Mouse (Mus musculus) brain, embryonic 18.5 days (tissue): ENCODE measurements around the gene Dgkz.

ENCODE experiments used
- DNase-seq: peaks from one replicate; pipeline ENCODE4 v3.0.0-alpha.2; 2012; ENCODE audit warnings: low read depth, low spot score

Gene Dgkz

GRCm38 (mm10) chr2:91939303-91939935, 36.2 kb downstream of the Dgkz start:
- no peak for DNase-seq

GRCm38 (mm10) chr2:91936154-91936553, 39.5 kb downstream of the Dgkz start:
- DNase-seq: no peak

- DNase-seq: no peak
Measured at GRCm38 (mm10) chr2:91934826-91935525, 40.7 kb downstream of the Dgkz start.

GRCm38 (mm10) chr2:91934016-91934415, 41.6 kb downstream of the Dgkz start:
- no peak for DNase-seq

- no peak for DNase-seq
Measured at GRCm38 (mm10) chr2:91933471-91933870, 42.2 kb downstream of the Dgkz start.

GRCm38 (mm10) chr2:91932737-91933350, 42.8 kb downstream of the Dgkz start:
- DNase-seq: no peak

- DNase-seq: no peak
Measured at GRCm38 (mm10) chr2:91932160-91932711, 43.4 kb downstream of the Dgkz start, which contains the start of gene Mdk. Mdk (minus strand) TSS chr2:91932297.

- no peak for DNase-seq
Measured at GRCm38 (mm10) chr2:91931328-91932159, 44.1 kb downstream of the Dgkz start.

GRCm38 (mm10) chr2:91930761-91931291, 44.8 kb downstream of the Dgkz start:
- DNase-seq: no peak

GRCm38 (mm10) chr2:91929936-91930335, 45.7 kb downstream of the Dgkz start:
- DNase-seq: no peak

GRCm38 (mm10) chr2:91929455-91929854, 46.2 kb downstream of the Dgkz start:
- no peak for DNase-seq

- DNase-seq: no peak
Measured at GRCm38 (mm10) chr2:91928534-91929350, 46.9 kb downstream of the Dgkz start.

- no peak for DNase-seq
Measured at GRCm38 (mm10) chr2:91927826-91928533, 47.7 kb downstream of the Dgkz start.

GRCm38 (mm10) chr2:91926949-91927348, 48.7 kb downstream of the Dgkz start, which contains the start of gene Chrm4:
Chrm4 (plus strand) TSS chr2:91927249.
- no peak for DNase-seq

- no peak for DNase-seq
Measured at GRCm38 (mm10) chr2:91925442-91925841, 50.2 kb downstream of the Dgkz start.

GRCm38 (mm10) chr2:91924726-91925125, 50.9 kb downstream of the Dgkz start:
- DNase-seq: no peak

- DNase-seq: no peak
Measured at GRCm38 (mm10) chr2:91923415-91924337, 52.0 kb downstream of the Dgkz start.

GRCm38 (mm10) chr2:91922586-91923414, 52.9 kb downstream of the Dgkz start:
- DNase-seq: no peak
